Mouse (Mus musculus) ES-Bruce4 (cell line): Measurements from ENCODE around the gene Anxa11.
"Not testable (repeated sequence)": the region's sequence is repeated elsewhere in the genome, so short reads cannot be mapped to it uniquely, and the experiment has no call there.

Experiments used
- CTCF ChIP-seq: IDR thresholded peaks from one replicate; pipeline ENCODE4 v1.8.1; 2011; ENCODE audit warnings: low read depth, low read length
- EP300 ChIP-seq: IDR thresholded peaks from 2 replicates; pipeline ENCODE4 v1.6.1; 2011; ENCODE audit warnings: low read depth, low read length; ENCODE audit not compliant: insufficient read depth
- POLR2A ChIP-seq: IDR thresholded peaks from one replicate; pipeline ENCODE4 v1.8.1; 2011; ENCODE audit warnings: low read length; ENCODE audit not compliant: insufficient read depth

GRCm38 (mm10) chr14:25903000-25903399 is 61.0 kb downstream of the Anxa11 start, which contains the start of gene Plac9a:
- TF ChIP-seq POLR2A, CTCF, EP300: not testable (repeated sequence)
